8 mouse cellular contexts compared by ENCODE assay signal in the genomic region with DNA sequence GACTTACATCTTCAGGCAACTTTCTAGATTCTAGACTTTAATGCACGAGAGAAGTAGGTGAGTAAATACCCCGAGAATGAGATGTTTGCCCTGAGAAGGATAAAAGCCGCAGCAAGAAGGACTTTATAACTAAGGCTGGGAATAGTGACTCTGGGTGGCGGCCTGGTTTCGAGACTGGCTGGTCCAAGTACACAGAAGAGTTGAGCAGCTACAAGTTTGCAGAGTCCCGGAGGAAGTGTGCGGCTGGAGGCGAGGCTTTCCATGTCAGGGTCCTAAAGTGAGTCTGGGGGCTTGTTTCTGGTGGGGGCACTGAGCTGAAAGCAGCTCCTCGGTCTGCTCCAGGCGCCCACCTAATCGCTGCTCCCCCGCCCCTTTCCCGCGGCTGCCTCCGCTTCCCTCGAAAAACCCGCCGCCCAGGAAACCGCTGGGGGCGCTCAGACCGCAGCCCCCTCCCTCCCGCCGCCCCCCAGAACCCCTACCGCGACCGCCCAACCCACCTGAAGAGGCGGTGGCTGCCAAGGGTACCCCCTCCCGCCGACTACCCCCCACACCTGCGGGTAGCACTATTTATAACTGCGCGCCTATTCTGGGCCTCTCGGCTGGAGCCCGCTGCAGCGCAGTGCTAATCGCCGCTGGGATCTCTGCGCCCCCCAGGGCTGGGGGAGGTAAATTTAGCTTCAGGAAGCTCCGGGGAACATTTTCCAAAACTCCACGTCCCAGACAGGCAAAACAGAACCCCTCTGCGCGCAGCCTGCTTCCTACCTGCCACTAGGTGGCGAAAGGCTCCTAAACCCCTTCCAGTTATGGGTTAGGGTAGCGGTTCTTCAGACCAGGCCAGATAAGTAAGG. TPM values are rescaled to one million over a fixed set of nuclear protein-coding genes. Genes with fewer than 3 reads are reported as not detected.
A peak's percentile ranks its signal among the peaks of the same experiment; 100 is the strongest.
DNase-seq lines count a peak whose midpoint lies in the region; ATAC-seq and TF ChIP-seq lines count a peak whose summit lies in the region.

No protein-coding gene starts in this region.

- no peak overlapping the region for H3K9ac ChIP-seq in forebrain, postnatal 0 days
- H3K9ac ChIP-seq in hindbrain, embryonic 15.5 days, result peak overlapping the region; percentile 22
- peak overlapping the region; percentile 81 for H3K9ac ChIP-seq in liver, embryonic 12.5 days

- intact Hi-C loops in left cerebral cortex, adult 2 months (cut with DNase I), result loop anchor here (2.0 kb wide), 1 partner anchor 15 kb away; a partner anchor contains a TSS

- WGBS in cerebellum, adult 2 months, result 2% methylated on average over 43 of the region's 44 CpGs
- WGBS in forebrain, postnatal 0 days, result 3% methylated on average over 43 of the region's 44 CpGs
- WGBS in hindbrain, embryonic 15.5 days, result under 1% methylated on average over 43 of the region's 44 CpGs
- under 1% methylated on average over 44 of the region's 44 CpGs for WGBS in liver, embryonic 12.5 days (ENCODE audit: insufficient replicate concordance)

- peak overlapping the region; percentile 38 for H3K4me3 ChIP-seq in left cerebral cortex, adult 2 months
- peak overlapping the region; percentile 97 for H3K4me3 ChIP-seq in cerebellum, adult 2 months (replicated peaks; ENCODE audit: insufficient read depth, low read depth, low read length)
- H3K4me3 ChIP-seq in forebrain, postnatal 0 days (ENCODE audit: low read depth, low read length), result peak overlapping the region; percentile 31
- H3K4me3 ChIP-seq in hindbrain, embryonic 15.5 days, result peak overlapping the region; percentile 51
- peak overlapping the region; percentile 63 for H3K4me3 ChIP-seq in liver, embryonic 12.5 days

- peaks cover 1% of the 10 kb centered on the region; the same call in 1 of the 2 replicates for H3K4me1 ChIP-seq in cerebellum, adult 2 months (ENCODE audit: control insufficient read depth, insufficient read depth, low read length)
- peaks cover 25% of the 10 kb centered on the region for H3K4me1 ChIP-seq in forebrain, postnatal 0 days (ENCODE audit: insufficient read depth)
- H3K4me1 ChIP-seq in hindbrain, embryonic 15.5 days (replicated peaks), result peaks cover 56% of the 10 kb centered on the region
- peaks cover 61% of the 10 kb centered on the region for H3K4me1 ChIP-seq in liver, embryonic 12.5 days

- H3K36me3 ChIP-seq in forebrain, postnatal 0 days (ENCODE audit: insufficient read depth), result no peaks in the 10 kb centered on the region
- H3K36me3 ChIP-seq in hindbrain, embryonic 15.5 days, result no peaks in the 10 kb centered on the region
- H3K36me3 ChIP-seq in liver, embryonic 12.5 days, result peaks cover 14% of the 10 kb centered on the region; the same call in 1 of the 2 replicates

- no peak for TF ChIP-seq POLR2A in cerebellum, adult 2 months (IDR thresholded peaks at IDR 0.05; ENCODE audit: borderline replicate concordance, insufficient read depth, low read length)

- no peaks in the 10 kb centered on the region for H3K27me3 ChIP-seq in cerebellum, adult 2 months (ENCODE audit: control insufficient read depth, insufficient read depth, low read length)
- H3K27me3 ChIP-seq in forebrain, postnatal 0 days (ENCODE audit: insufficient read depth, low read length), result peaks cover 8% of the 10 kb centered on the region; the same call in 1 of the 2 replicates
- peaks cover 33% of the 10 kb centered on the region for H3K27me3 ChIP-seq in hindbrain, embryonic 15.5 days
- peaks cover 21% of the 10 kb centered on the region for H3K27me3 ChIP-seq in liver, embryonic 12.5 days (replicated peaks)

- no peak for ATAC-seq in forebrain, postnatal 0 days
- ATAC-seq in hindbrain, embryonic 15.5 days (ENCODE audit: low FRiP score, low read depth), result no peak
- ATAC-seq in liver, embryonic 12.5 days, result no peak

- DNase-seq in left cerebral cortex, adult 2 months (ENCODE audit: extremely low spot score in 1 of 2, low spot score in 2 of 2), result peak in 1 of 2 experiments; percentile 46
- no peak for DNase-seq in left cerebral cortex, adult 11 months (ENCODE audit: low spot score)
- peak; percentile 74 to 75 for DNase-seq in cerebellum, adult 2 months
- DNase-seq in forebrain, postnatal 0 days, result peak; percentile 78
- peak; percentile 45 to 56 for DNase-seq in natural killer cell, adult 2 months (ENCODE audit: low spot score in 2 of 2)
- DNase-seq in thymus, postnatal 25 days, result peak; percentile 82

- peak overlapping the region; percentile 11; the same call in 1 of the 2 replicates for H3K27ac ChIP-seq in left cerebral cortex, adult 2 months
- no peak overlapping the region for H3K27ac ChIP-seq in cerebellum, adult 2 months (ENCODE audit: insufficient read depth, low read length)
- no peak overlapping the region for H3K27ac ChIP-seq in forebrain, postnatal 0 days (ENCODE audit: low read depth, low read length)
- no peak overlapping the region for H3K27ac ChIP-seq in hindbrain, embryonic 15.5 days (replicated peaks)
- H3K27ac ChIP-seq in liver, embryonic 12.5 days, result peak overlapping the region; percentile 36; the same call in 1 of the 2 replicates

- no peaks in the 10 kb centered on the region for H3K9me3 ChIP-seq in forebrain, postnatal 0 days (ENCODE audit: low read length)
- no peaks in the 10 kb centered on the region for H3K9me3 ChIP-seq in hindbrain, embryonic 15.5 days
- H3K9me3 ChIP-seq in liver, embryonic 12.5 days (replicated peaks), result no peaks in the 10 kb centered on the region

- H3K4me2 ChIP-seq in forebrain, postnatal 0 days (ENCODE audit: low read depth), result peak overlapping the region; percentile 96
- H3K4me2 ChIP-seq in hindbrain, embryonic 15.5 days, result peak overlapping the region; percentile 99
- peak overlapping the region; percentile 98 for H3K4me2 ChIP-seq in liver, embryonic 12.5 days

- TF ChIP-seq CTCF in left cerebral cortex, adult 2 months (IDR thresholded peaks at IDR 0.05), result peak; percentile 90
- peak; percentile 83 for TF ChIP-seq CTCF in cerebellum, adult 2 months (IDR thresholded peaks at IDR 0.05; ENCODE audit: borderline replicate concordance, insufficient read depth, low read depth, low read length)
- peak; percentile 90 for TF ChIP-seq CTCF in forebrain, postnatal 0 days (IDR thresholded peaks at IDR 0.05; ENCODE audit: low read depth)

RNA-seq across cellular contexts. Expression of a gene that starts 1.5 kb away (rescaled TPM):
- 10 to 100 TPM; 12.4 to 13.2 TPM for total RNA-seq in left cerebral cortex, adult 2 months (2021)
- polyA plus RNA-seq in cerebellum, adult 2 months (2012; rRNA removed), result 41.3 and 43.3 TPM in 2 replicates
- 2.1 and 4.9 TPM in 2 replicates for total RNA-seq in forebrain, postnatal 0 days (2014; rRNA removed)
- polyA plus RNA-seq in forebrain, postnatal 0 days (2015; fragmentation: Nextera tagmentation; extraction: Ambion mirVana), result 0.33 and 0.75 TPM in 2 replicates
- polyA plus RNA-seq in hindbrain, embryonic 15.5 days (2015; fragmentation: Nextera tagmentation; extraction: Ambion mirVana), result 0.82 and 0.83 TPM in 2 replicates
- polyA plus RNA-seq in liver, embryonic 12.5 days (2016; fragmentation: Nextera tagmentation; extraction: Ambion mirVana), result 1.2 and 1.6 TPM in 2 replicates

RNA-seq across cellular contexts. Expression of a gene that starts 6.6 kb away (rescaled TPM):
- total RNA-seq in left cerebral cortex, adult 2 months (2021), result 1 to 10 TPM; 1.1 to 3.5 TPM
- 4.0 and 6.7 TPM in 2 replicates for polyA plus RNA-seq in cerebellum, adult 2 months (2012; rRNA removed)
- 4.2 TPM in 1 of 2 replicates, not detected in the other for total RNA-seq in forebrain, postnatal 0 days (2014; rRNA removed)
- 0.40 TPM in 1 of 2 replicates, not detected in the other for polyA plus RNA-seq in forebrain, postnatal 0 days (2015; fragmentation: Nextera tagmentation; extraction: Ambion mirVana)
- 0.89 TPM in 1 of 2 replicates, not detected in the other for polyA plus RNA-seq in hindbrain, embryonic 15.5 days (2015; fragmentation: Nextera tagmentation; extraction: Ambion mirVana)
- not detected in 2 replicates for polyA plus RNA-seq in liver, embryonic 12.5 days (2016; fragmentation: Nextera tagmentation; extraction: Ambion mirVana)

RNA-seq across cellular contexts. Expression of a gene that starts 15.6 kb away (rescaled TPM):
- total RNA-seq in left cerebral cortex, adult 2 months (2021), result 10 to 100 TPM; 34.5 to 37.8 TPM
- 50.1 and 54.0 TPM in 2 replicates for polyA plus RNA-seq in cerebellum, adult 2 months (2012; rRNA removed)
- total RNA-seq in forebrain, postnatal 0 days (2014; rRNA removed), result 25.6 and 34.9 TPM in 2 replicates
- polyA plus RNA-seq in forebrain, postnatal 0 days (2015; fragmentation: Nextera tagmentation; extraction: Ambion mirVana), result 30.9 and 31.5 TPM in 2 replicates
- 33.3 and 34.9 TPM in 2 replicates for polyA plus RNA-seq in hindbrain, embryonic 15.5 days (2015; fragmentation: Nextera tagmentation; extraction: Ambion mirVana)
- polyA plus RNA-seq in liver, embryonic 12.5 days (2016; fragmentation: Nextera tagmentation; extraction: Ambion mirVana), result 21.6 and 22.9 TPM in 2 replicates

RNA-seq across cellular contexts. Expression of a gene that starts 22.2 kb away (rescaled TPM):
- 1 to 10 TPM; 1.8 to 2.3 TPM for total RNA-seq in left cerebral cortex, adult 2 months (2021)
- polyA plus RNA-seq in cerebellum, adult 2 months (2012; rRNA removed), result 7.0 and 7.2 TPM in 2 replicates
- 24.5 and 27.3 TPM in 2 replicates for total RNA-seq in forebrain, postnatal 0 days (2014; rRNA removed)
- 93.9 and 109 TPM in 2 replicates for polyA plus RNA-seq in forebrain, postnatal 0 days (2015; fragmentation: Nextera tagmentation; extraction: Ambion mirVana)
- polyA plus RNA-seq in hindbrain, embryonic 15.5 days (2015; fragmentation: Nextera tagmentation; extraction: Ambion mirVana), result 95.9 and 110 TPM in 2 replicates
- 310 and 316 TPM in 2 replicates for polyA plus RNA-seq in liver, embryonic 12.5 days (2016; fragmentation: Nextera tagmentation; extraction: Ambion mirVana)

RNA-seq across cellular contexts. Expression of a gene that starts 22.2 kb away (rescaled TPM):
- 10 to 100 TPM; 12.9 to 16.4 TPM for total RNA-seq in left cerebral cortex, adult 2 months (2021)
- polyA plus RNA-seq in cerebellum, adult 2 months (2012; rRNA removed), result 15.9 and 16.0 TPM in 2 replicates
- total RNA-seq in forebrain, postnatal 0 days (2014; rRNA removed), result 15.8 and 19.8 TPM in 2 replicates
- polyA plus RNA-seq in forebrain, postnatal 0 days (2015; fragmentation: Nextera tagmentation; extraction: Ambion mirVana), result 11.3 and 11.8 TPM in 2 replicates
- 20.0 and 21.8 TPM in 2 replicates for polyA plus RNA-seq in hindbrain, embryonic 15.5 days (2015; fragmentation: Nextera tagmentation; extraction: Ambion mirVana)
- polyA plus RNA-seq in liver, embryonic 12.5 days (2016; fragmentation: Nextera tagmentation; extraction: Ambion mirVana), result 56.8 and 63.3 TPM in 2 replicates

Comparison
In these comparisons a context has a peak if more than half of its experiments do, and no peak if none do; other contexts are left out.
1. H3K27ac ChIP-seq: peak in left cerebral cortex, adult 2 months (single experiment) and liver, embryonic 12.5 days (single experiment); none in cerebellum, adult 2 months (single experiment), forebrain, postnatal 0 days (single experiment) and hindbrain, embryonic 15.5 days (single experiment).
2. H3K4me3 ChIP-seq: peak in every context shown above with its lines; median percentile 97 in cerebellum, adult 2 months; 63 in liver, embryonic 12.5 days; 51 in hindbrain, embryonic 15.5 days; 38 in left cerebral cortex, adult 2 months; 31 in forebrain, postnatal 0 days.
3. RNA of a gene that starts 1.5 kb away (polyA plus RNA-seq): 41.3 to 43.3 TPM in cerebellum, adult 2 months; 1.2 to 1.6 TPM in liver, embryonic 12.5 days, 0.82 to 0.83 TPM in hindbrain, embryonic 15.5 days and 0.33 to 0.75 TPM in forebrain, postnatal 0 days; every median in the first group is over 10 times any median in the second.
4. Peak in every context shown above with its lines, with median percentiles within 50 percentile points of each other: CTCF ChIP-seq and H3K4me2 ChIP-seq.